Mouse (Mus musculus) skeletal muscle tissue, adult 2 months (tissue): ENCODE results near the gene Ssr1.

ENCODE experiments used
- DNase-seq: peaks from one replicate; pipeline ENCODE4 v3.0.0-alpha.2; 2012; ENCODE audit warnings: low read depth, low spot score

The Ssr1 gene

DNA sequence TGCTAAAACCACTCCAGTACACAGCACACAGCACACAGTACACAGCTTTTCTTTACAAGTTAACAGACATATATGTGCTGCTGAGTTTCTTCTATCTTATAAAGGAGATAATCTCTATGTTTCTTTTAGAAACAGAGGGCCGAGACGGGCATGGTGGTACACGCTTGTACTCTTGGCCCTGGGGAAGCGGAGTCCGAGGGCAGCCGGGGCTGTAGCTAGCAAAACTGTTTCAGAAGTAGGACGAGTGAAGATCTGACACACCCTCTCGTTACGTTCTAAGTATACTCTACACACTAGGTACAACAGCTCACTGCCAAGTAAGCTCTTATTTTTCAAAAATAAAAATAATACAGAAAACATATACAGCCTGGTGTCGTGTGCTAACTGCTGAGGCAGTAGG is 13.7 kb downstream of the Ssr1 start:
- DNase-seq = no peak

DNA sequence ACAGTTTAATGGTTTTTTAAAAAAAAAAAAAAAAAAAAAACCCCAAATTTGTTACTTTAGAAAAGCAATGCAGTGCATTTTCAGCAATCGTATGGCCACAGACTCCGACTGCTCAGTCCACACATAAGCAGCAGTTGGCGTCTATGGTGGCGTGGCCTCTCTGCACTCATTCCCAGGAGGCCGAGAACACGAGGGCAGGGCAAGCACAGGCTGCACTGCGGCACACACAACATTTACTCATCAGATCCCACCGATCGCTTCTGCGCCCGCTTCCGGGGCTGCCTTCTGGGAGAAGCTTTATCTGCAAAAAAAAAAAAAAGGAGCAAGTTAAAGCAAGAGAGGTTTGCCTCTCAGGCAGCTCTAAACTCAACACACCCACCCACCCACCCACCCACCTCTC is 14.5 kb downstream of the Ssr1 start:
- DNase-seq = no peak

DNA sequence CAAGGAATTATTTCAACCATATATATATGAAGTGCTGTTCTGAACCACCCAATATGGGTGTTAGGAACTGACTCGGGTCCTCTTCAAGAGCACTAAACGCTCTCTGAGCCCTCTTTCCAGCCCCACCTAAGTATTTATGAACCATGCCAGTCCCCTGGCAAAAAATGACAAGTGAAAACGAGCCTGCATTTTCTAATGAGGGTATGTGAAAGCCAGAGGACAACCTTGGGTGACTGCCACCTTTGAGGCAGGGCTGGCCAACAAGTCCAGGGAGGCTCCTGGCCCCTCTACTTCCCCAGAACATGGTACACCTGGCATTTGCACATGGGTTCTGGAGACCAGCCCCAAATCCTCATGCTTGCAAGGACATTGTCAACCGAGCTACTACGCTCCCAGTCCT is 19.3 kb downstream of the Ssr1 start:
- DNase-seq = no peak

DNA sequence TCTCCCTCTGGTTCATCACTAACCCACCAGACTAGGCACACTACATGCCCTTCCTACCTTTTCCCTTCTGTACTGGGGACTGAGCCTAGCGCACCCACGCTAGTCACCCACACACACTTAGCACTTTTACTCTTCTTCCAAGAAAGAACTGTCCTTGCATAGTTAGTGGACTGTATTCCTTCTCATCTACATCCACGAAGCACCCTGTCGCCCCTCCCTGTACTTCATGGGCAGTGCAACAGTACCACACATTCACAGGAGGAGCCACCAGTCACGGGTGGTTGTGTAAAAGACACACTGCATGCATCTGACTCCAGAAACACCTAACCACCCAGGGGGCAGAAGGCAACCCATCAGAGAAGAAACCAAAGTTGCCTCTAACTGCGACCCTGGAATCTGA is 20.0 kb downstream of the Ssr1 start:
- no peak for DNase-seq

DNA sequence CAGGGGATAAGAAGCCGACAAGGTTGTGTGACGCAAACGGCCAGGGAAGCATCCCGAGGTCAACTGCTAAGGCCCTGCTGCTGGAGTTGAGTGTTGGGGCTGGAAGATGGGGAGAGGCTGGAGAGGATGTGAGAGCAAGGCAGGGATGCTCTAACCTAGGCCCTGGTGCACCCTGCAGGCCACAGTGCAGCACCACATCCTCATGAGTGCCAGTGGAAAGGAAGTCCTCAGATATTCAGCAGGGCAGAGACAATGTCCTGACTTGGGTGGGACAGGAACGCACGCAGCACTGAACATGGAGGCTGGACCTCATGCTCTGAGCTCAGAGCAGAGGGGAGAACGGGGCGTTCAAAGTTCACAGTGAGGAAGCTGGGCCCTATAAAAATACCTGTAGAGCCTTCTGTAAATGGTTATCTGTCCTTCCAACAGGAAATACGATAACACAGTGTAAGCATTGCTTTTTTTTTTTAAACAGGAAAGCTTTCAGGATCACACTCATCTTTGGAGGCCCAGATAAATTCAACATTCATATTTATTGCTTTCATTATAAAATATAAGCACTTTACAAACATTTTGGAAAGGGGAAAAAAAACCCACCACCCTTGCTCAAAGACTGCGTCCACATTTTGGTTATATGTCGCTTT is 23.0 kb downstream of the Ssr1 start:
- no peak for DNase-seq

GRCm38 (mm10) chr13:37969988-37970387 is 24.0 kb downstream of the Ssr1 start:
- no peak for DNase-seq

DNA sequence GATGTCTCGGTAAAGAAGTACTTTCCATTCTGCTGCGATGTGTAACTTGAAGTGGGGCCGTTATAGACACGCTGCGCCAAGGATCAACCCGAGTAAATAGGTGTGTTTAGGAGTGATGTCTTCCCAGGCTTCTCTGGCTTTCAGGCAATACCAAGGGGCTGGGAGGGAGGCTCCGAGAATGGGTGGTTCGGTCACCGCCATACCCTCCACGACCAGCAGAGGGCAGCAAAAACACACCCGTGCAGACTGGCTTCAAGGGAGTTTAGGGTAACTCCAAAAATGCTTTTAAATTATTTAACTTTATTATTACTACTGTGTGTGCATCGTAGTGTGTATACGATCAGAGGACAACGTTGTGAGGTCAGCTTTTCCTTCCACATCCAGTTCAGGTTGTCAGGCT is 24.7 kb downstream of the Ssr1 start:
- no peak for DNase-seq

GRCm38 (mm10) chr13:37967565-37967964 is 26.5 kb downstream of the Ssr1 start:
- no peak for DNase-seq

DNA sequence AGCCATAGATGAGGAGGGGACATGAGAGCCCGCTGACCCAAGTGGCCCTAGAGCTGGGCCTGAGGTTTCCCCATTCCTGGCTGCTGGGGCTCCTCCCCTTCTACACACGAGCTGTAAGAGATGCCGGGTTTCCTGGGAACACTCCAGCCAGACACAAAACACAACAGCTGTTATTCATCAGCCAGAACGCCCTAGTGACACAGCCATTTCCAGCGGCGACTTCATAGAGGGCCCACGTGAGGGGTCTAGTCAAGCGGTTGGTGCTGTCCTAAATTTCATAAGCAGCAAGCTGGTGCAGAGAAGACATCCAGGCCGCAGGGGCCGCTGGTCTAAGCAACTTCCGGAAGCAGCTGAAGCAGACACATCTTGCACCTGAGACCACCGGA is 27.0 kb downstream of the Ssr1 start:
- DNase-seq = no peak

- DNase-seq = no peak
Measured at GRCm38 (mm10) chr13:37966256-37967051, 27.6 kb downstream of the Ssr1 start.

DNA sequence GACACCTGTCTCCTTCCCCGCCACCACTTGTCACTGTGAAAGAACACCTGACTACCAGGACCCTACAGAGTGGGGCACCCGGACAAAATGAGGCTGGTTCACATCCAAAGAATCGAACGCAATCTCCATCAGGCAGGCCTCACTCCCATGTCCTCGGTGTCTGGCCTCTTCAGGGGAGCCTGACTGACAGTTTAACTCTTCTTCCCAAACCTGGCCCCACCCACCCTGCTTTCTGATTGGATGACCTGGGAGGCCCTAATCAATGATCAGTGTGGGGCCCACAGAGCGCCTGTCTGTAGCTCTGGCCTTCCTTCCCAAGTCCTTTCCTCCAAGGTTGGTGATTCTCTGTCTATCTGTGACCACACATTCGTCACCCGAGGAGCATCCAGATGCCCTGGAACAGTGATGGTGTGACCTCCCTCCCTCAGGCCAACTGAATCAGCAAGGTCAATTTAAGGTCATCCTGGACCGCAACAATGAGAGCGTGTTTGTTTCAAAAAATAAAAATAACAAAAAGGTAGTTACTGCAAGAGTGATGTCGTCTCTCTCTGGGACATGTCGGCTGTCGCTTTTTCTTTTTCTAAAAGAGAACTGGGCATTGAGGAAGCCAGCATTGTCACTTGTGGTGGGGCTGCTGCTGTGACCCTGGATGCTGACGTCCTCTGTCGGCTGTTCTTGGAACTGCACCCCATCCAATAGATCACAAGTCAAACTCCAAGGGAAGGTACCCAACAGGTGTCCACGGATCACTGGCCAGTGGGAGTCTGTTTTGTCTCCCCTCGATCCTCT is 28.7 kb downstream of the Ssr1 start:
- DNase-seq = no peak

GRCm38 (mm10) chr13:37964128-37965087 is 29.6 kb downstream of the Ssr1 start:
- no peak for DNase-seq

GRCm38 (mm10) chr13:37963354-37964007 is 30.5 kb downstream of the Ssr1 start:
- peak; percentile 76 for DNase-seq

- DNase-seq = no peak
Measured at GRCm38 (mm10) chr13:37962541-37962940, 31.5 kb downstream of the Ssr1 start.

DNA sequence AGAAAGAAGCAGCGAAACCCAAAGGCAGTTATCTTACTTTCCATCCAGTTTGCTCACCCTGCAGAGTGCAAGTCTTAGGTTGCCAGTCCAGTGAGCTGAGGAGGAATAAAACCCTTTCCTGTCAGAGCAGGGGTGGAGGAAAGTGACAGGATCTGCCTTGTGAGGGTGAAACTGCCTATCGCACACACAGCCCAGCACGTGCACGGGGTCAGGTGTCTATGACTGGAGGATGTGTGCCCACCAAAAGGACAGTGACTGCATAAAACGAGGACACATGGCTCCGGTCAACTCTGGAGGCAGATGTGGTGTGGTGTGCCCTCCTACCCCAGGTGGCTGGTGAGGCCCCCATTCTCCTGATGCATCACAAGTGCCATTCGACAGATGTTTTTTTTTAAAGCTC is 34.1 kb downstream of the Ssr1 start:
- no peak for DNase-seq

DNA sequence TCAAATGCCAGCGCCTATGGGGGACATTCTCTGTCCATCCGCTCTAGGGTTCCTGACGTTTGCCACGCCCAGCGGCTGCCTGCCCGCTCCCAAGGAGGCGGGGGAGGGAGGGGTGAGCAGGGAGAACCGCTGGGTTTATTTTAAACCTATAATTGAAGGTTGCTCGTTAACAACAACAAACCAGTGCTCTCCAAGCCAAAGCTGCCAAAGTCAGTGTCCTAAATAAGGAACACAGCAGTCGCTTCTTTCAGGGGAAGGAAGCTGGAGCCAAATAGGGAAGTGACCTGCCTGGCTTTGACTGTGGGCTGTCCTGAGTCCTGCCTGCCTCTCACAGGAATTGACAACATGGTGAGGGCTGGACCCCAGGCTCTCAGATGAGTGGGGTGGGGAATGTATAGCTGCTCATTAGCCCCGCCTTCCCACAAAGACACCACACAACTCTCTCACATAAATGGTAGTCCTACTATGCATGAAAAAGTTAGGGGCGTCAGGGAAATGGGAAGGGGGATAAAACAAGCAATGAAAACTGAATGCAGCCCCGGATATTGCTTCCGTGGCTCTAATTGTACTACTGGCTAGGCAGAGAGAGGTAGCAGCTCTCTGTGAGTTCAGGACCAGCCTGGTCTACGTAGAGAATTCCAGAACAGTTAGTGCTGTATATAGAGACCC is 34.6 kb downstream of the Ssr1 start:
- DNase-seq = no peak

DNA sequence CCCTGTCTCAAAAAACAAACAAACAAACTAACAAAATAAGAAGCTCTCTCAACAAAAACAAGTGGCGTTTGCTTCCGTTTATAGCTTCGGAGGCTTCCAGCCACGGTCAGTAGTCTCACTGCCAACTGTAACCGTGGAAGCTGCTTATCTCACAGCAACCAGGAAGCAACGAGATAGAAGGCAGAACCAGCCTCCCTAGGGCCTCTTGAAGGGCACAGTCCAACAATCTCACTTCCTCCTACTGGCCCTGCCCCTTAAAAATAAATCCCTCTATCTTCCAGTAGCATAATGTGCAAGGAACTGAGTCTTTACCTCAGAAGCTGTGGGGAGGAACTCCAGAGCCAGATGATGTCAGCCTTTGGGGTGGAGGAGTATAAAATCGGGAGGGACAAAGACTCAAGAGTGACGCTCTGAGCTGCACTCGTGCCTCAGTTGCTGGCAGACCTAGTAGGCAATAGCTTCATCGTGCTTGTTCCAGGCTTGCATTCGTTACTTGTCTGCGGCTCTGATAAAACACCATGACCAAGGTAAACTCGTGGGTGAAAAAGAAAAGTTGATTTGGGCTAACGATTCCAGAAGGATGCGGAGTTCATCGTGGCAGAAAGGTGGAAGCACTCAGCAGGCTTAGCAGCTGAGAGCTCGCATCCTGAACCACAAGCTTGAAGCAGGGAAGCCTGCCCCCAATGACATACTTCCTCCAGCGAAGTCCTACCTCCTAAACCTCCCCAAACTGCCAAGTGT is 35.3 kb downstream of the Ssr1 start:
- no peak for DNase-seq

- no peak for DNase-seq
Measured at GRCm38 (mm10) chr13:37954318-37954717, 39.7 kb downstream of the Ssr1 start.

DNA sequence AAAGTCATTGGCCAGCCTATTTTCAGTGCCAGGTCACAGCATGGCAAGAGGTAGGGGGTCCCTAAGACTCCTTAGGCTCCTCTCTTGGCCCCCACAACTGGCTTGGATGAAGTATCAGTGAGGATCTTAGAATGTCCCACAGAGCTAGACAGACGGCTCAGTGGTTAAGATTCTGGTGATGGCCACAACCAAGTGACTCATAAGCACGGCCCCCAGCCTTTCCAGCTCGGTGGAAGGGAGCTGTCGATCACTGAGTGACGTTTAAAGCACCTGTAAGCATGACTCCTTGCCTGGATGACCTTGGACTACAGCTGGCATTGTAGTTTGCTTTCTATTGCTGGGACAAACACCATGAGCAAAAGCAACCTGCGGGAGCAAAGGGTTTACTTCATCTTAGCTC is 41.0 kb downstream of the Ssr1 start:
- no peak for DNase-seq

GRCm38 (mm10) chr13:37946734-37947133 is 47.3 kb downstream of the Ssr1 start:
- DNase-seq = peak; percentile 60
